Mouse (Mus musculus): ENCODE measurements around the gene Frmpd2. TPM values are rescaled to one million over a fixed set of nuclear protein-coding genes. Genes with fewer than 3 reads are reported as not detected.

Gene Frmpd2
- polyA plus RNA-seq, 1 experiment, result not detected

DNA sequence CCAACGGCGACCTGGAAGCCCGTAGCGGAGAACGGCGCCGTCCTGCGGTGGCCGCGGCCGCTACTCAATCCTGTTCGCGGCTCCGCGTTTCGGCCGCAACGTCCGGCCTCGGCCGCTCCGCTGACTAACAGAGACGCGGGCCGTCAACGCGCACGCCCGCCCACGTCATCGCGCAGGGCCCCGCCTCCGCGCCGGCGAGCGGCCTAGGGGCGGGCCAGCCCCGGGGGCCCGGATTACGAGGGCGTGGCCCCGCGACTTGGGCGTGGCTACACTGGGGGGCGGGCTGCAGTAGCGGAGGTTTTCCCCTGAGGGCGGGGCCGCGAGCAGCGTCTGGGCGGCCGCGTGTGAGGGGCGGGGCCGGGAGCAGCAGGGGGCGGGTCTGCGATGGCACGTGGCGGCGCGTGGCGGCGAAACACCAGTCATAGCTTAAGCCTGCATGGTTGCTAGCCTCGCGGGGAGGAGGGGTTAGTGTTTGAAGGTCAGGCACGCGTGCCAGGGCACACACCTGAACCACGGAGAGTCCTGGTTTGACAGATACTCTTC is 24.4 kb upstream of the Frmpd2 start, which contains the start of gene Mapk8:
Gene Mapk8, minus strand, starts transcription at position 132 of the 543 bp plus-strand sequence.
- TF ChIP-seq POLR2A (IDR thresholded peaks at IDR 0.05; ENCODE audit: low read depth, low read length) (peak; percentile 82), CTCF (IDR thresholded peaks at IDR 0.05; ENCODE audit: extremely low read depth, insufficient read length, insufficient replicate concordance, low read depth, low read length) (no peak)
- Histone ChIP-seq H3K4me3 (ENCODE audit: low read depth, low read length) (peak within 1 kb of the TSS; percentile 73), H3K27ac (ENCODE audit: insufficient read depth, low read depth, low read length) (peak within 1 kb of the TSS; percentile 34; the same call in 1 of the 2 replicates), H3K27me3 (ENCODE audit: control insufficient read depth, insufficient read depth, low read length) (no peaks in the 10 kb centered on the region), H3K4me1 (ENCODE audit: control insufficient read depth, insufficient read depth, insufficient read length, low read length) (peaks cover 3% of the 10 kb centered on the region), H3K36me3 (ENCODE audit: control insufficient read depth, insufficient read depth, low read length) (no peaks in the 10 kb centered on the region)
- under 1% methylated on average over 70 of the region's 70 CpGs for WGBS

DNA sequence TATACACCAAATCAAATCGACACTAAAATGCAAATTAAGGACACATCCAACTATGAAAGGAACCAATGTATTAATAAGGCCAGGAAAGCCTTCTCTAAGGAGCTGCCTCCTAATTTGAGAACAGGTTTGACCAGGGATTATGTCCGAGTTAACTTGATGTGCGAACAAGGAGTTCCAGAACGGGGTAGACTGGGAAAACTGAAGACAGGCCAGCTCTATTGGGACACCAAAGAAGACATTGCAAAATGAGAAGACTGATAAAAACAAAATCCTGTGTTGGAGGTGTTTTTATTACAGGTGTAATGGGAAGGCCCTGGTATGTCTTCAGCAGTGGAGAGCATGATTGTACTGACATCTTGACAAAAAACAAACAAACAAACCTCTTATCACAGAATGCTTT is 23.2 kb upstream of the Frmpd2 start:
- H3K27me3 ChIP-seq (ENCODE audit: control insufficient read depth, insufficient read depth, low read length), result no peaks in the 10 kb centered on the region
- no peak overlapping the region for H3K27ac ChIP-seq (ENCODE audit: insufficient read depth, low read depth, low read length)
- no peak for TF ChIP-seq CTCF (IDR thresholded peaks at IDR 0.05; ENCODE audit: extremely low read depth, insufficient read length, insufficient replicate concordance, low read depth, low read length)
- no peak for TF ChIP-seq POLR2A (IDR thresholded peaks at IDR 0.05; ENCODE audit: low read depth, low read length)
- H3K4me1 ChIP-seq (ENCODE audit: control insufficient read depth, insufficient read depth, insufficient read length, low read length), result peaks cover 3% of the 10 kb centered on the region
- 80% methylated on average over 4 of the region's 4 CpGs for WGBS
- no peak overlapping the region for H3K4me3 ChIP-seq (ENCODE audit: low read depth, low read length)
- H3K36me3 ChIP-seq (ENCODE audit: control insufficient read depth, insufficient read depth, low read length), result no peaks in the 10 kb centered on the region

DNA sequence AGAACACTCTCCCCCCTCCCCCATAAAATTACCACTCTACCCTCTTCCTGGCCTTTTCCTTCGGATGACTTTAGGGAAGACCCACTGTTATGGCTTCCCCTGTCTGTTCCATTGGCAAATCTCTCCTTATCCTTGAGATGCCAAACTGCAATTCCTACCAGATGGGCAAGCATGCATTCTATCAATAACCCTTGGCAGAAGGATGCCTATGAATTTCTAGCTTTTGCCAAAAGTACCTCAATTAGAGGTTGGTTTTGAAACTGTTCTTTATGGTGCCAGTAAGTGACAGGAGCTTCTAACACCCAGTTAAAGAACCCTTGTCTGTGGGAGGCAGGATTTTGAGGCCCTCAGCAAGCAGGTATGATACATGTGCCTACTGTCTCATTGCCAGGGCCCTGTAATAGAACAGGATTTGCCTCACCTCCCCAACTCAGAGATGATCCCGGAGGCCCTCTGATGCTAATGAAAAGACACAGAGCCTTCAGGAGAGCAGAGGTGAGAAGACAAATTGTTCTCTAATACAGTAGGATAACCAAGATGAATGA is 22.1 kb upstream of the Frmpd2 start:
- TF ChIP-seq POLR2A (IDR thresholded peaks at IDR 0.05; ENCODE audit: low read depth, low read length), result no peak
- no peak for TF ChIP-seq CTCF (IDR thresholded peaks at IDR 0.05; ENCODE audit: extremely low read depth, insufficient read length, insufficient replicate concordance, low read depth, low read length)
- Histone ChIP-seq H3K4me3 (ENCODE audit: low read depth, low read length) (no peak overlapping the region), H3K4me1 (ENCODE audit: control insufficient read depth, insufficient read depth, insufficient read length, low read length) (peaks cover 3% of the 10 kb centered on the region), H3K36me3 (ENCODE audit: control insufficient read depth, insufficient read depth, low read length) (no peaks in the 10 kb centered on the region), H3K27ac (ENCODE audit: insufficient read depth, low read depth, low read length) (no peak overlapping the region), H3K27me3 (ENCODE audit: control insufficient read depth, insufficient read depth, low read length) (no peaks in the 10 kb centered on the region; the same call in 1 of the 2 replicates)
- 81% methylated on average over 2 of the region's 2 CpGs for WGBS

DNA sequence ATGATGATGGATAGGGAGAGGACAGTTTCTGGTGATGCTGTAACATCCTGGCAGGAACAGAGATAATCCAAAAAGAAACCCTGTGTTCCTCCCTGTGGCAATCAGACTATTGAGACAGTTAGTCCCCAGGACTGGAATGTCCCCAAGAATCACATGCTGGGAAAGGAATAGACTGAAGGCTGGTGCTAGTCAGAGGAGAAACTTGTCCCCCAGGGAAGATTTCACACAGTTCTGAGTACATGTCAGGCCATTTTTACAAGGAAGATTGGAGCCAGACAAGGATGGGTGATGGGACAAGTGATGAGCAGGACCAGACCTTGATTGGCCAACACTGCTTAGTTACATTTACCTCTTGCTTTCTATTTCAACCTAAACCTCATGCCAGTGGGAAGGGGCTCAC is 21.2 kb upstream of the Frmpd2 start:
- no peak overlapping the region for H3K27ac ChIP-seq (ENCODE audit: insufficient read depth, low read depth, low read length)
- no peaks in the 10 kb centered on the region for H3K36me3 ChIP-seq (ENCODE audit: control insufficient read depth, insufficient read depth, low read length)
- TF ChIP-seq POLR2A (IDR thresholded peaks at IDR 0.05; ENCODE audit: low read depth, low read length), result no peak
- no peak for TF ChIP-seq CTCF (IDR thresholded peaks at IDR 0.05; ENCODE audit: extremely low read depth, insufficient read length, insufficient replicate concordance, low read depth, low read length)
- H3K27me3 ChIP-seq (ENCODE audit: control insufficient read depth, insufficient read depth, low read length), result no peaks in the 10 kb centered on the region; the same call in 1 of the 2 replicates
- H3K4me1 ChIP-seq (ENCODE audit: control insufficient read depth, insufficient read depth, insufficient read length, low read length), result peaks cover 3% of the 10 kb centered on the region
- no peak overlapping the region for H3K4me3 ChIP-seq (ENCODE audit: low read depth, low read length)

DNA sequence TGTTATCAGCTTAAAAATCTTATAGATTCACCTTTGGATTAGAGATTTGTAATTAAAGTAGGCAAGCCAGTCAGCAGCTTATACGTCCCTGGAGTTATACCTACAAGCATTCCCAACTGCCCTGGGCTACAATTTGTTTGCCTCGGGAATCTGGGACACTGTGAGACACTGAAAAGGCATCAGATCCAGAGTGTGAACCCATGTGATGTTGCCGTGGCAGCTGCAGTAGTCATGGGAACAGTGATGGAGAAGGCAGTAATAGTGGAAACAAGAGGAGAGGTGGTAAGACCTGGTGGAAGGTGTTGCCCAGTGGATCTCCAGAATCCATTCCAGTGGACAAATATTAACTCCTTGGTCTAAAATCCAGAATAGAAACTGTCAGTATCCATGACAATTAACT is 7.8 kb upstream of the Frmpd2 start:
- no peak overlapping the region for H3K27ac ChIP-seq (ENCODE audit: insufficient read depth, low read depth, low read length)
- H3K36me3 ChIP-seq (ENCODE audit: control insufficient read depth, insufficient read depth, low read length), result no peaks in the 10 kb centered on the region
- no peaks in the 10 kb centered on the region for H3K4me1 ChIP-seq (ENCODE audit: control insufficient read depth, insufficient read depth, insufficient read length, low read length)
- 63% methylated on average over 3 of the region's 3 CpGs for WGBS
- H3K27me3 ChIP-seq (ENCODE audit: control insufficient read depth, insufficient read depth, low read length), result no peaks in the 10 kb centered on the region
- TF ChIP-seq POLR2A (IDR thresholded peaks at IDR 0.05; ENCODE audit: low read depth, low read length), result no peak
- no peak for TF ChIP-seq CTCF (IDR thresholded peaks at IDR 0.05; ENCODE audit: extremely low read depth, insufficient read length, insufficient replicate concordance, low read depth, low read length)
- H3K4me3 ChIP-seq (ENCODE audit: low read depth, low read length), result no peak overlapping the region

DNA sequence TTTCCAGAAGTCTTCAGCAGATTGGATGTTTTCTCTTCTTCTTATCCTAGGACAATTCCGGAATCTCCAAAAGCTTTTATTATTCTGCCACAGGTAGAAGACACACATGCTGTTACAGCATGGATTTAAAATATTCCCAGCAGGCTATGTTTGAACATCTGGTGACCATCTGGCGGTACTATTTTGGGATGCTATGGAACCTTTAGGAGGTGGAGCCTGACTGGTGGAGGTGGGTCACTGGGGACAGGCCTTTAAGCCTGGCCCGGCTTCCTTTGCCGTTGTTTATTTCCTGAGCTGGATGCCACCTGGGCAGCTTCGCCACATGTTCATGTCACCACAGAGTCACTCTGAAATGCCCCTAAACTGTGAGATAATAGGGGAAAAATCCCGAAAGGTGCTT is 3.7 kb upstream of the Frmpd2 start:
- TF ChIP-seq CTCF (IDR thresholded peaks at IDR 0.05; ENCODE audit: extremely low read depth, insufficient read length, insufficient replicate concordance, low read depth, low read length) (no peak), POLR2A (IDR thresholded peaks at IDR 0.05; ENCODE audit: low read depth, low read length) (no peak)

DNA sequence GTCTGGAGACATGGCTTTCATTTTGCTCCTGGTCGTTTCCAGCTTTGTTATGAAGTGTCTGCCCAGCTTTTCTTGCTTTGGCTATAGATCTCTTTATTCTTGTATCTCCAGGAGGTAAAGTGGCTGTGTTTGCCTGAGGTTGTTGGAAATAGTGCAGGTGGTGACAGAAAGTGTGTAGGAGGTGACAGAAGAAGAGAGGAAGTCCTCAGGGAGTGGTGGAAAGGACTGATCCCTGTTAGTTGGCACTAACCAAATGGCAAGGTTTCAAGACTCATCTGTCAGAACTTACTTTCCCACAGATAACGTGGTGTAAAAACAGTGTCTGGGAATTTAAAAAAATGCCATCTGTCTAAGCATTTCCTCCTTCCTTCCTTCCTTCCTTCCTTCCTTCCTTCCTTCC is 3.0 kb downstream of the Frmpd2 start:
- TF ChIP-seq CTCF (IDR thresholded peaks at IDR 0.05; ENCODE audit: extremely low read depth, insufficient read length, insufficient replicate concordance, low read depth, low read length) (no peak), POLR2A (IDR thresholded peaks at IDR 0.05; ENCODE audit: low read depth, low read length) (no peak)
- WGBS, result 50% methylated on average over 2 of the region's 2 CpGs
- Histone ChIP-seq H3K4me1 (ENCODE audit: control insufficient read depth, insufficient read depth, insufficient read length, low read length) (no peaks in the 10 kb centered on the region), H3K36me3 (ENCODE audit: control insufficient read depth, insufficient read depth, low read length) (no peaks in the 10 kb centered on the region), H3K4me3 (ENCODE audit: low read depth, low read length) (no peak overlapping the region), H3K27ac (ENCODE audit: insufficient read depth, low read depth, low read length) (no peak overlapping the region), H3K27me3 (ENCODE audit: control insufficient read depth, insufficient read depth, low read length) (no peaks in the 10 kb centered on the region)

More for the DNA sequence above, 3.7 kb upstream of the Frmpd2 start:
- no peaks in the 10 kb centered on the region for H3K4me1 ChIP-seq (ENCODE audit: control insufficient read depth, insufficient read depth, insufficient read length, low read length)
- 74% methylated on average over 6 of the region's 6 CpGs for WGBS
- H3K27ac ChIP-seq (ENCODE audit: insufficient read depth, low read depth, low read length), result no peak overlapping the region
- H3K4me3 ChIP-seq (ENCODE audit: low read depth, low read length), result no peak overlapping the region
- no peaks in the 10 kb centered on the region for H3K27me3 ChIP-seq (ENCODE audit: control insufficient read depth, insufficient read depth, low read length)
- no peaks in the 10 kb centered on the region for H3K36me3 ChIP-seq (ENCODE audit: control insufficient read depth, insufficient read depth, low read length)
